In the genomic region with DNA sequence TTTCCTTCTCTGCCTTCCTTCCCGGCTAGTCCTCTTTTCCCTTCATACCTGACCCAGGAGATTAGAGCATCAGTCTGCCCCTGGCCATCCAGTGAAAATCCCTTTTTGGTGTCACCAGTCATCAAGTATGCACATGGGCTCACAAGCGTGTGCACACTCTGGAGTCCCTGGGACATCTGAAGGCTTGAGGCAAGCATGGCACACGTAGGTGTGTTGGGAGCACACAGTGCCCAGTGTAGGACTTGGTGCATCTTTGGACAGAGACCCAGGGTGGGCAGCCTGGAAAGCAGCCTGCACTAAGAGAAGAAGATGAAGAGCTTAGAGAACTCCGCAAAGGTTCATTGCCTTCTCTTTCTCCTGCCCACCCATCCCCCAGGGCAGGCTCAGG, we compare ENCODE assay signal across 9 mouse cellular contexts. TPM values are rescaled to one million over a fixed set of nuclear protein-coding genes. Genes with fewer than 3 reads are reported as not detected.
A peak's percentile ranks its signal among the peaks of the same experiment; 100 is the strongest.
DNase-seq lines count a peak whose midpoint lies in the region; ATAC-seq and TF ChIP-seq lines count a peak whose summit lies in the region.
"Had no signal": no experiment of that assay in that cellular context is flagged by ENCODE, and none has a peak within 500 bp of the region (broad histone marks: within the 10 kb centered on the region; RNA-seq: fewer than 3 reads in every experiment).

No protein-coding gene starts in this region.

- no peaks in the 10 kb centered on the region for H3K9me3 ChIP-seq in lung, embryonic 14.5 days (ENCODE audit: low read depth, low read length)
- no peaks in the 10 kb centered on the region for H3K9me3 ChIP-seq in embryonic facial prominence, embryonic 15.5 days (replicated peaks)
- H3K9me3 ChIP-seq in hindbrain, embryonic 16.5 days (ENCODE audit: control insufficient read depth, low read length) = no peaks in the 10 kb centered on the region
- H3K9me3 ChIP-seq: liver, embryonic 15.5 days had no signal

- TF ChIP-seq POLR2A in small intestine, adult 2 months (IDR thresholded peaks at IDR 0.05; ENCODE audit: low read depth, low read length) = no peak

- no peaks in the 10 kb centered on the region for H3K36me3 ChIP-seq in lung, embryonic 14.5 days (ENCODE audit: insufficient read depth)
- no peaks in the 10 kb centered on the region for H3K36me3 ChIP-seq in embryonic facial prominence, embryonic 15.5 days
- no peaks in the 10 kb centered on the region for H3K36me3 ChIP-seq in hindbrain, embryonic 16.5 days (ENCODE audit: control insufficient read depth, insufficient read depth, low read length)
- no peaks in the 10 kb centered on the region for H3K36me3 ChIP-seq in small intestine, adult 2 months (ENCODE audit: control insufficient read depth, insufficient read depth, low read length)
- H3K36me3 ChIP-seq: liver, embryonic 15.5 days had no signal

- H3K9ac ChIP-seq in lung, embryonic 14.5 days = no peak overlapping the region
- no peak overlapping the region for H3K9ac ChIP-seq in embryonic facial prominence, embryonic 15.5 days
- no peak overlapping the region for H3K9ac ChIP-seq in hindbrain, embryonic 16.5 days (ENCODE audit: low read depth, low read length)
- H3K9ac ChIP-seq: forebrain, postnatal 0 days; liver, embryonic 15.5 days had no signal

- peak overlapping the region; percentile 47; the same call in 1 of the 2 replicates for H3K27ac ChIP-seq in lung, embryonic 14.5 days (ENCODE audit: low read depth)
- 0 out of 2 replicates have a peak overlapping the region, but pooled peaks have one; percentile 7 for H3K27ac ChIP-seq in embryonic facial prominence, embryonic 15.5 days (replicated peaks)
- H3K27ac ChIP-seq in hindbrain, embryonic 16.5 days (ENCODE audit: low read depth, low read length) = no peak overlapping the region; the same call in 1 of the 2 replicates
- H3K27ac ChIP-seq in small intestine, adult 2 months (ENCODE audit: insufficient read depth, low read depth, low read length) = peak overlapping the region; percentile 58
- H3K27ac ChIP-seq: liver, embryonic 15.5 days had no signal

- no peak for DNase-seq in lung, embryonic 14.5 days
- DNase-seq in lung, postnatal 10 days = no peak
- DNase-seq in thymus, postnatal 36 days = no peak
- DNase-seq in layer of hippocampus, postnatal 10 days (ENCODE audit: low spot score in 2 of 2) = no peak
- DNase-seq: forebrain, postnatal 0 days had no signal

- peaks cover 8% of the 10 kb centered on the region; the same call in 1 of the 2 replicates for H3K27me3 ChIP-seq in lung, embryonic 14.5 days (ENCODE audit: insufficient read depth, low read length)
- peaks cover 11% of the 10 kb centered on the region for H3K27me3 ChIP-seq in embryonic facial prominence, embryonic 15.5 days
- H3K27me3 ChIP-seq in hindbrain, embryonic 16.5 days (replicated peaks; ENCODE audit: control insufficient read depth, insufficient read depth, low read length) = peaks cover 2% of the 10 kb centered on the region
- H3K27me3 ChIP-seq in small intestine, adult 2 months (ENCODE audit: control insufficient read depth, insufficient read depth, low read length) = peaks cover 14% of the 10 kb centered on the region

- WGBS in lung, embryonic 14.5 days = 28% methylated on average over 4 of the region's 4 CpGs
- 25% methylated on average over 4 of the region's 4 CpGs for WGBS in embryonic facial prominence, embryonic 15.5 days
- 29% methylated on average over 4 of the region's 4 CpGs for whole genome bisulfite sequencing in hindbrain, embryonic 16.5 days
- WGBS in small intestine, adult 2 months = 67% methylated on average over 4 of the region's 4 CpGs

- H3K4me1 ChIP-seq in lung, embryonic 14.5 days (ENCODE audit: insufficient read depth) = peaks cover 3% of the 10 kb centered on the region; the same call in 1 of the 2 replicates
- peaks cover 27% of the 10 kb centered on the region for H3K4me1 ChIP-seq in embryonic facial prominence, embryonic 15.5 days
- H3K4me1 ChIP-seq in hindbrain, embryonic 16.5 days (ENCODE audit: control insufficient read depth, insufficient read depth, low read depth, low read length) = peaks cover 19% of the 10 kb centered on the region
- no peaks in the 10 kb centered on the region for H3K4me1 ChIP-seq in small intestine, adult 2 months (ENCODE audit: control insufficient read depth, insufficient read depth, insufficient read length, low read length)

- no peak for ATAC-seq in lung, embryonic 14.5 days (ENCODE audit: insufficient read depth)
- ATAC-seq in embryonic facial prominence, embryonic 15.5 days (ENCODE audit: insufficient number of reproducible peaks, low FRiP score, low TSS enrichment, low read depth) = no peak
- peak; percentile 22; the same call in 1 of the 2 replicates for ATAC-seq in hindbrain, embryonic 16.5 days

- TF ChIP-seq CTCF in lung, embryonic 14.5 days (IDR thresholded peaks at IDR 0.05; ENCODE audit: low read depth) = no peak
- TF ChIP-seq CTCF in small intestine, adult 2 months (IDR thresholded peaks at IDR 0.05; ENCODE audit: extremely low read depth, insufficient read length, insufficient replicate concordance, low read depth, low read length) = no peak

- H3K4me3 ChIP-seq in lung, embryonic 14.5 days (ENCODE audit: low read depth, low read length) = no peak overlapping the region
- no peak overlapping the region for H3K4me3 ChIP-seq in embryonic facial prominence, embryonic 15.5 days (replicated peaks)
- H3K4me3 ChIP-seq in hindbrain, embryonic 16.5 days (ENCODE audit: low read length) = no peak overlapping the region
- peak overlapping the region; percentile 15; the same call in 1 of the 2 replicates for H3K4me3 ChIP-seq in small intestine, adult 2 months (ENCODE audit: low read depth, low read length)
- H3K4me3 ChIP-seq: liver, embryonic 15.5 days had no signal

- H3K4me2 ChIP-seq in lung, embryonic 14.5 days = peak overlapping the region; percentile 6; the same call in 1 of the 2 replicates
- H3K4me2 ChIP-seq in embryonic facial prominence, embryonic 15.5 days (replicated peaks) = no peak overlapping the region; the same call in 1 of the 2 replicates
- H3K4me2 ChIP-seq in hindbrain, embryonic 16.5 days (ENCODE audit: low read length) = no peak overlapping the region
- H3K4me2 ChIP-seq: liver, embryonic 15.5 days had no signal

RNA-seq across cellular contexts. Expression of gene Dysf, which starts 1.5 kb away (rescaled TPM):
- 11.5 and 13.5 TPM in 2 replicates for polyA plus RNA-seq in lung, embryonic 14.5 days (2014; fragmentation: Nextera tagmentation; extraction: Ambion mirVana)
- 9.6 and 11.8 TPM in 2 replicates for polyA plus RNA-seq in embryonic facial prominence, embryonic 15.5 days (2015; fragmentation: Nextera tagmentation; extraction: Ambion mirVana)
- polyA plus RNA-seq in hindbrain, embryonic 16.5 days (2015; fragmentation: Nextera tagmentation; extraction: Ambion mirVana) = 2.1 and 2.5 TPM in 2 replicates
- 6.3 and 7.9 TPM in 2 replicates for polyA plus RNA-seq in small intestine, adult 2 months (2012; rRNA removed)
- total RNA-seq in layer of hippocampus, postnatal 10 days (2021) = 1 to 10 TPM; 3.5 to 4.0 TPM
